Mouse (Mus musculus): Measurements from ENCODE around the gene Pear1. TPM values are rescaled to one million over a fixed set of nuclear protein-coding genes. Genes with fewer than 3 reads are reported as not detected.

The Pear1 gene
- total and polyA plus RNA-seq, 3 experiments, result 0.20 to 1.2 (median 0.46) TPM

- peaks cover 3% of the 10 kb centered on the region for H3K9me3 ChIP-seq (replicated peaks; ENCODE audit: low read length)
- TF ChIP-seq ZNF384 (IDR thresholded peaks at IDR 0.05; ENCODE audit: low read depth, low read length), result no peak
- TF ChIP-seq NRF1 (IDR thresholded peaks at IDR 0.05; ENCODE audit: low read depth, low read length), result no peak
- TF ChIP-seq RAD21 (IDR thresholded peaks at IDR 0.05; ENCODE audit: low read depth, low read length), result peak; percentile 85
- no peak for TF ChIP-seq EP300 (IDR thresholded peaks at IDR 0.05; ENCODE audit: low read length)
- TF ChIP-seq TBP (conservative IDR thresholded peaks at IDR 0.05; ENCODE audit: low read depth, low read length), result no peak
- peak; percentile 49; the same call in 1 of the 2 replicates for TF ChIP-seq ZC3H11A (IDR thresholded peaks at IDR 0.05; ENCODE audit: low read depth, low read length)
- TF ChIP-seq MAZ (IDR thresholded peaks at IDR 0.05; ENCODE audit: low read depth, low read length), result no peak
- TF ChIP-seq GABPA (IDR thresholded peaks at IDR 0.05; ENCODE audit: insufficient replicate concordance, low read depth, low read length), result no peak
- no peak for TF ChIP-seq E2F4 (IDR thresholded peaks at IDR 0.05; ENCODE audit: insufficient replicate concordance, low read depth, low read length)
- TF ChIP-seq IRF4 (IDR thresholded peaks at IDR 0.05; ENCODE audit: low read depth, low read length), result peak; percentile 51
- no peak for TF ChIP-seq MEF2A (IDR thresholded peaks at IDR 0.05; ENCODE audit: borderline replicate concordance, low read depth, low read length)
- no peak for TF ChIP-seq RCOR1 (conservative IDR thresholded peaks at IDR 0.05; ENCODE audit: low read depth, low read length)
- TF ChIP-seq ZMIZ1 (IDR thresholded peaks at IDR 0.05; ENCODE audit: low read depth, low read length), result no peak
- TF ChIP-seq JUN (IDR thresholded peaks at IDR 0.05; ENCODE audit: insufficient read depth, low read depth, low read length), result no peak
- no peak for TF ChIP-seq MAX (IDR thresholded peaks at IDR 0.05; ENCODE audit: low read length)
- 0 out of 2 replicates have a peak, but pooled peaks have one; percentile 24 for TF ChIP-seq ELF1 (IDR thresholded peaks at IDR 0.05; ENCODE audit: low read depth, low read length)
- no peak for TF ChIP-seq CHD1 (IDR thresholded peaks at IDR 0.05; ENCODE audit: low read depth, low read length)
- no peak for TF ChIP-seq MXI1 (IDR thresholded peaks at IDR 0.05; ENCODE audit: low read depth, low read length)
- peak; percentile 91 for TF ChIP-seq SMC3 (IDR thresholded peaks at IDR 0.05; ENCODE audit: low read depth, low read length)
- no peak for TF ChIP-seq CHD2 (IDR thresholded peaks at IDR 0.05; ENCODE audit: low read length)
- TF ChIP-seq KAT2A (IDR thresholded peaks at IDR 0.05; ENCODE audit: insufficient replicate concordance, low read length), result no peak
- TF ChIP-seq CTCF (conservative IDR thresholded peaks at IDR 0.05 in 1 of 2, IDR thresholded peaks at IDR 0.05 in 1 of 2; ENCODE audit: low read depth in 2 of 2, low read length in 2 of 2), result peak; percentile 44 to 93
- no peak for TF ChIP-seq PAX5 (IDR thresholded peaks at IDR 0.05; ENCODE audit: low read length)
- TF ChIP-seq ETS1 (conservative IDR thresholded peaks at IDR 0.05; ENCODE audit: low read depth, low read length), result no peak
- peak; percentile 25; the same call in 1 of the 2 replicates for TF ChIP-seq SIN3A (IDR thresholded peaks at IDR 0.05; ENCODE audit: low read length)
- no peak for TF ChIP-seq NELFE (IDR thresholded peaks at IDR 0.05; ENCODE audit: low read depth, low read length)
- TF ChIP-seq POLR2AphosphoS2 (IDR thresholded peaks at IDR 0.05; ENCODE audit: low read depth, low read length), result no peak
- TF ChIP-seq JUND (conservative IDR thresholded peaks at IDR 0.05; ENCODE audit: low read depth, low read length), result no peak
- TF ChIP-seq MAFK (IDR thresholded peaks at IDR 0.05; ENCODE audit: insufficient replicate concordance, low read length), result no peak
- TF ChIP-seq BHLHE40 (IDR thresholded peaks at IDR 0.05; ENCODE audit: low read depth, low read length), result 0 out of 2 replicates have a peak, but pooled peaks have one; percentile 12
- no peak for TF ChIP-seq MYC (IDR thresholded peaks at IDR 0.05; ENCODE audit: low read depth, low read length)
- TF ChIP-seq USF2 (conservative IDR thresholded peaks at IDR 0.05; ENCODE audit: low read depth, low read length), result no peak
- no peak for TF ChIP-seq POLR2A (IDR thresholded peaks at IDR 0.05; ENCODE audit: low read depth, low read length)
- no peak for TF ChIP-seq TCF12 (IDR thresholded peaks at IDR 0.05; ENCODE audit: low read depth, low read length)
- no peak for TF ChIP-seq HCFC1 (IDR thresholded peaks at IDR 0.05; ENCODE audit: low read depth, low read length)
- TF ChIP-seq UBTF (IDR thresholded peaks at IDR 0.05; ENCODE audit: low read depth, low read length), result no peak
- no peak for TF ChIP-seq ZKSCAN1 (IDR thresholded peaks at IDR 0.05; ENCODE audit: borderline replicate concordance, low read depth, low read length)
- TF ChIP-seq USF1 (IDR thresholded peaks at IDR 0.05; ENCODE audit: low read depth, low read length), result no peak
- H3K4me3 ChIP-seq (replicated peaks in 1 of 3; ENCODE audit: low read depth in 2 of 3, low read length in 2 of 3, poor library complexity in 1 of 3), result no peak overlapping the region
- peaks cover 94% of the 10 kb centered on the region for H3K27me3 ChIP-seq (replicated peaks)
- H3K27ac ChIP-seq (ENCODE audit: insufficient read depth, low read depth), result no peak overlapping the region
- H3K36me3 ChIP-seq (replicated peaks in 1 of 2; ENCODE audit: control insufficient read depth in 1 of 2, insufficient read depth in 1 of 2, low read length in 1 of 2), result no peaks in the 10 kb centered on the region
- DNase-seq (ENCODE audit: extremely low read depth), result peak; percentile 42
- H3K4me2 ChIP-seq (ENCODE audit: insufficient read depth, low read depth, poor library complexity, severe bottlenecking), result peak overlapping the region; percentile 27; the same call in 1 of the 2 replicates
- 0 out of 4 replicates have a peak, but pooled peaks cover 0 to 5% of the 10 kb centered on the region in 2 experiments for H3K4me1 ChIP-seq (ENCODE audit: control insufficient read depth in 1 of 2, insufficient read depth in 2 of 2)
- dilution Hi-C loops (cut with MboI; ENCODE audit: extremely low pct_ligation_motif_present, extremely low pct_unique_long_range_greater_than_20kb, low sequenced_read_pairs) (no loop called here), in situ Hi-C loops (cut with MboI; ENCODE audit: low pct_ligation_motif_present, low pct_unique_long_range_greater_than_20kb, low sequenced_read_pairs) (no loop called here)
- H3K79me2 ChIP-seq (replicated peaks; ENCODE audit: control insufficient read depth, extremely low read depth, insufficient read depth, poor library complexity, severe bottlenecking), result no peaks in the 10 kb centered on the region
- H3K9ac ChIP-seq (ENCODE audit: insufficient read depth, low read depth), result no peak overlapping the region
Measured at GRCm38 (mm10) chr3:87795336-87796277, 28.5 kb downstream of the Pear1 start.

All from CH12.LX (cell line).